Mouse (Mus musculus): ENCODE measurements around the gene Myh14. TPM values are rescaled to one million over a fixed set of nuclear protein-coding genes. Genes with fewer than 3 reads are reported as not detected.

Myh14 gene
- polyA plus RNA-seq, 1 experiment from 2014 or later: 20.5 TPM

DNA sequence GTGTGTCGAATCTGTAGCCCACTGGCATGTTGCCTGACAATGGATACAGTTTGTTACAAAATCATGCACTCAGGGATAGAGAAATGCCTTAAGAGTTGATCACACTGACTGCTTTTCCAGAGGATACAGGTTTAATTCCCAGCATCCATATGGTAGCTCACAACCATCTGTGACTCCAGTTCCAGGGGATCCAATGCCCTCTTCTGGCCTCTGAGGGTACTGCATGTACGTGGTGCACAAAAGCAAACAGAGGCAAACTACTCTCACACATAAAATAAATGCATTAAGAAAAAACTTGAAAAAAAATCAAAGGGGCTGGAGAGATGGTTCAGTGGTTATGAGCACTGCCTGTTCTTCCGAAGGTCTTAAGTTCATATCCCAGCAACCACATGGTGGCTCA lies 53.6 kb downstream of the Myh14 start:
- WGBS: 64% methylated on average over 3 of the region's 3 CpGs
- 0 out of 2 replicates have a peak, but pooled peaks cover 1% of the 10 kb centered on the region for H3K36me3 ChIP-seq (ENCODE audit: control insufficient read depth, insufficient read depth, low read length)
- H3K27ac ChIP-seq (ENCODE audit: low read length): no peak overlapping the region
- H3K9ac ChIP-seq (ENCODE audit: low read length): no peak overlapping the region
- no peak overlapping the region for H3K4me3 ChIP-seq (replicated peaks; ENCODE audit: low read length)
- H3K4me2 ChIP-seq (ENCODE audit: low read depth, low read length): no peak overlapping the region
- no peaks in the 10 kb centered on the region for H3K4me1 ChIP-seq (ENCODE audit: control insufficient read depth, insufficient read depth, low read length)
- H3K27me3 ChIP-seq (ENCODE audit: control insufficient read depth, insufficient read depth, low read length): peaks cover 9% of the 10 kb centered on the region; the same call in 1 of the 2 replicates
- ATAC-seq (ENCODE audit: insufficient read depth, low FRiP score): no peak
- H3K9me3 ChIP-seq (replicated peaks; ENCODE audit: control insufficient read depth, low read length): no peaks in the 10 kb centered on the region

DNA sequence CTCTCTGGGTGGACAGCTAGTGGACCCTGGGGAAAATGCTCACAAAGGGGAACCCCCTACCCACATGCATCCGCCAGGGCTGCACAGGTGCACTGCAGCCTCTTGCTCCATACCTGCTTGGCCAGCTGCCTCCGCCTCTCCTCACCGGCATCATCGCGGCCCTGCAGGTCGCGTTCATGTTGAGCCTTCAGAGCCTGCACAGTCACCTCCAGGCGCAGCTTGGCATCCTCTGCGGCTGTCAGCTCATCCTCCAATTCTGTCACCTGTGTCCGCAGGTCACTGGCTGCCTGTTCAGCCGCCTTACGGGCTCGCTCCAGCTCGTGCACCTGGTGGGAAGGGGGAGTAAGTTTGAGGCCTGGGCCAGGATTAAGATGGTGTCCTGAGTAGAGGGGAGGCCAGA lies 54.7 kb downstream of the Myh14 start:
- H3K27me3 ChIP-seq (ENCODE audit: control insufficient read depth, insufficient read depth, low read length): peaks cover 9% of the 10 kb centered on the region; the same call in 1 of the 2 replicates
- ATAC-seq (ENCODE audit: insufficient read depth, low FRiP score): no peak
- H3K4me1 ChIP-seq (ENCODE audit: control insufficient read depth, insufficient read depth, low read length): no peaks in the 10 kb centered on the region
- 69% methylated on average over 14 of the region's 14 CpGs for WGBS
- no peak overlapping the region for H3K27ac ChIP-seq (ENCODE audit: low read length)
- no peaks in the 10 kb centered on the region for H3K9me3 ChIP-seq (replicated peaks; ENCODE audit: control insufficient read depth, low read length)
- H3K9ac ChIP-seq (ENCODE audit: low read length): no peak overlapping the region
- H3K4me3 ChIP-seq (replicated peaks; ENCODE audit: low read length): no peak overlapping the region
- no peaks in the 10 kb centered on the region for H3K36me3 ChIP-seq (ENCODE audit: control insufficient read depth, insufficient read depth, low read length)
- H3K4me2 ChIP-seq (ENCODE audit: low read depth, low read length): no peak overlapping the region

DNA sequence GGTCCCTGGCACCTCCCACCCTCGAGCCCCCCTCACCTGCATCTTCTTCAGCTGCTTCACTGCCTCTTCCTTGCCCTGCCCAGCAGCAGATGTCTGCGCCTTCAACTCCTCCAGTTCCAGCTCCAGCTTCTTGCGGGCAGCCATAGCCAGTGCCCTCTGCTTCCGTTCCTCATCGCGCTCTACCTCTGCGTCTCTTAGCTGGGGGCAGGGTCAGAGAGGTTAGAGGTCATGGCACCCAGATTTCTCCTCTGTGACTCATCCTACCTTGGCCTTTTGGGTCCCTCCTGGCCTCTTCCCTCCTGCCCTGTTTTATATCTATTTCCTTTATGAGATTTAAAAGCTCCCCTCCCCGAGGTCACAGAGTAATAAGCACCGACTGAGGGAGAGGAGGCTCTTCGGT lies 55.3 kb downstream of the Myh14 start:
- no peak overlapping the region for H3K27ac ChIP-seq (ENCODE audit: low read length)
- no peaks in the 10 kb centered on the region for H3K36me3 ChIP-seq (ENCODE audit: control insufficient read depth, insufficient read depth, low read length)
- no peak for ATAC-seq (ENCODE audit: insufficient read depth, low FRiP score)
- 16% methylated on average over 10 of the region's 10 CpGs for WGBS
- no peaks in the 10 kb centered on the region for H3K4me1 ChIP-seq (ENCODE audit: control insufficient read depth, insufficient read depth, low read length)
- no peak overlapping the region for H3K4me2 ChIP-seq (ENCODE audit: low read depth, low read length)
- H3K27me3 ChIP-seq (ENCODE audit: control insufficient read depth, insufficient read depth, low read length): peaks cover 9% of the 10 kb centered on the region; the same call in 1 of the 2 replicates
- no peak overlapping the region for H3K9ac ChIP-seq (ENCODE audit: low read length)
- H3K9me3 ChIP-seq (replicated peaks; ENCODE audit: control insufficient read depth, low read length): no peaks in the 10 kb centered on the region
- H3K4me3 ChIP-seq (replicated peaks; ENCODE audit: low read length): no peak overlapping the region

DNA sequence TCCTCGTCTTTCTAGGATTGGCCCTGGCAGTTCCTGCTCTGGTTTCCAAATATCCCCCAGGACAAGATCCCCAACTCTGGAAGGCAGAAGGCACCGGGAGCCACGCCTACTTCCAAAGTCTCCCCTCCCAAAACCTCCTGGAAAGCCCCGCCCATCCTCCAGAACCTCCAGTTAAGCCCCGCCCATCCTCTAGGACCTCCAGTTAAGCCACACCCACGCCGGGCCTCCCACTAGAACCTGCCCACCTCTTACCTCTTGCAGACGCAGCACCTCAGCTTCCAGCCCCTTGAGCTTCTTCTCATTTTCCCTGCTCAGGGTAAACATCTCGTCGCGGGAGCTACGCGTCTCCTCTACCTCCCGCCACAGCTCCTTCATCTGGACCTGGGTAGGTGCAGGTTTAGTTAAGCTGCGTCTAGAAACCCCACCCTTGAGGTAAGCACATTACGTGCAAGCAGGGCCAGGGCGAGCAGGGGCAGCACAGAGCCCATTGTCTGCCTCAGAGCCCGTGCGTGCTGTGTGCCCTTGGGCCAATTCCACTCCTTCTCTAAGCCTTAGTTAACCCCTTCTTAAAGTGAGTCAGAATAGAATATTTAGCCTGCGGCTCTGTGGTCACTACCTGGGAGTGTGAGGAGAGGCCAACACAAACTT lies 56.5 kb downstream of the Myh14 start:
- 8% methylated on average over 20 of the region's 20 CpGs for WGBS
- Histone ChIP-seq H3K4me3 (replicated peaks; ENCODE audit: low read length) (no peak overlapping the region), H3K27me3 (ENCODE audit: control insufficient read depth, insufficient read depth, low read length) (peaks cover 9% of the 10 kb centered on the region; the same call in 1 of the 2 replicates), H3K9me3 (replicated peaks; ENCODE audit: control insufficient read depth, low read length) (no peaks in the 10 kb centered on the region), H3K27ac (ENCODE audit: low read length) (no peak overlapping the region), H3K36me3 (ENCODE audit: control insufficient read depth, insufficient read depth, low read length) (no peaks in the 10 kb centered on the region), H3K4me1 (ENCODE audit: control insufficient read depth, insufficient read depth, low read length) (no peaks in the 10 kb centered on the region), H3K4me2 (ENCODE audit: low read depth, low read length) (0 out of 2 replicates have a peak overlapping the region, but pooled peaks have one; percentile 13), H3K9ac (ENCODE audit: low read length) (no peak overlapping the region)
- ATAC-seq (ENCODE audit: insufficient read depth, low FRiP score): no peak

DNA sequence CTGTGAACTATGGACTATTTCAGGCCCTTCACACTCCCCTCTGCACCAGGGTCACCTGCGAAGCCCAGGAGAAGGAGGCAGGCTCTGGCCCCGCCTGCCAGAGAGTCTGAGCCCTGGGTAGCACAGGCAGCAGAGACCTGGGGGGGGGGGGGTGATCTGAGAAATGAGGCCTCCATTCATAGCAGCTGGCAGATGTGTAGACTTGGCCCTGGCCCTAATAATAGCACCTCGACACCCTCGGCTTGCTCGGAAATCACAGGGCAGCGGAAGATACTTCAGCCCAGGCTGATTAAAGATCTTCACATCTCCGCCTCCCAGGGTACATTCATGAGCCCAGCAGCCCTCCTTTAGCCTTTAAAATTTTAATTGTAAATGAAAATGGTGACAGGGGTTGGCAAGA lies 58.5 kb downstream of the Myh14 start:
- peaks cover 9% of the 10 kb centered on the region; the same call in 1 of the 2 replicates for H3K27me3 ChIP-seq (ENCODE audit: control insufficient read depth, insufficient read depth, low read length)

DNA sequence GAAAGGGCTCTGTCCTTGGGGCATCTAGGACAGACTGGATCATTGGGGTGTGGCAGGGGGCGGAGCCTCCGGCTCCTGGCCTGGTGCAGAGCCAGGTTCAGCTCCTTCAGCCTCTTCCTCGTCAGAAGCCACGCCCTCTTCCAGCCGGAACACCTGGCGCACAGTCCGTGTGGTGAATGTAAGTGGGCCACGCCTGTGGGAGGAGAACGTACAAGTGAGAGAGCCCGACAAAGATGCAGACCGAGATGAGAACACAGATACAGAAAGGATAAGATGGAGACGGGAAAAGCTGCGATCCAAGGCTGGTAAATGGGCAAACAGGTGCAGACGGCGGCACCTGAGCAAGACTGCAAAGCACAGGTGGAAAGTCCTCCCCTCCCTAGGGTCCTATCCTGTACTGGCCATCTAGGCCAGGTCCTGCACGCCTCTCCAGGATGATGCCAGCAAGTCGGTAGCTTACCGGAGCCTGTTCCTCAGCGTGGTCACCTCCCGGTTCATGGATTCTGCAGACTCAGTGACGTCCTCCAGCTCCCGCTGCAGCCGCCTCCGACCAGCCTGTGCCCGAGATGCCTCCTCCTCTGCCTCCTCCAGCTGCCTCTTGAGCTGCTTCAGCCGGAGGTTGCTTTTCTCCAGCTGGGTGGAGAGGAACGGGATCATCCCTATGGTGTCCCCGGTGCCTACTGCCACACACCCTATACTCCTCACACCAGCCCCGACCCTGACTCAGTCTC lies 64.3 kb downstream of the Myh14 start:
- no peaks in the 10 kb centered on the region for H3K9me3 ChIP-seq (replicated peaks; ENCODE audit: control insufficient read depth, low read length)
- WGBS: 11% methylated on average over 29 of the region's 29 CpGs
- H3K27ac ChIP-seq (ENCODE audit: low read length): no peak overlapping the region
- H3K27me3 ChIP-seq (ENCODE audit: control insufficient read depth, insufficient read depth, low read length): peaks cover 44% of the 10 kb centered on the region
- H3K9ac ChIP-seq (ENCODE audit: low read length): no peak overlapping the region
- no peaks in the 10 kb centered on the region for H3K36me3 ChIP-seq (ENCODE audit: control insufficient read depth, insufficient read depth, low read length)
- H3K4me2 ChIP-seq (ENCODE audit: low read depth, low read length): 0 out of 2 replicates have a peak overlapping the region, but pooled peaks have one; percentile 21
- ATAC-seq (ENCODE audit: insufficient read depth, low FRiP score): peak; percentile 67
- H3K4me3 ChIP-seq (replicated peaks; ENCODE audit: low read length): no peak overlapping the region
- H3K4me1 ChIP-seq (ENCODE audit: control insufficient read depth, insufficient read depth, low read length): no peaks in the 10 kb centered on the region

More for the DNA sequence above, 58.5 kb downstream of the Myh14 start:
- no peaks in the 10 kb centered on the region for H3K9me3 ChIP-seq (replicated peaks; ENCODE audit: control insufficient read depth, low read length)
- ATAC-seq (ENCODE audit: insufficient read depth, low FRiP score): no peak
- no peak overlapping the region for H3K9ac ChIP-seq (ENCODE audit: low read length)
- H3K36me3 ChIP-seq (ENCODE audit: control insufficient read depth, insufficient read depth, low read length): no peaks in the 10 kb centered on the region
- H3K27ac ChIP-seq (ENCODE audit: low read length): no peak overlapping the region
- H3K4me1 ChIP-seq (ENCODE audit: control insufficient read depth, insufficient read depth, low read length): no peaks in the 10 kb centered on the region
- no peak overlapping the region for H3K4me3 ChIP-seq (replicated peaks; ENCODE audit: low read length)
- no peak overlapping the region for H3K4me2 ChIP-seq (ENCODE audit: low read depth, low read length)
- 75% methylated on average over 7 of the region's 7 CpGs for WGBS

DNA sequence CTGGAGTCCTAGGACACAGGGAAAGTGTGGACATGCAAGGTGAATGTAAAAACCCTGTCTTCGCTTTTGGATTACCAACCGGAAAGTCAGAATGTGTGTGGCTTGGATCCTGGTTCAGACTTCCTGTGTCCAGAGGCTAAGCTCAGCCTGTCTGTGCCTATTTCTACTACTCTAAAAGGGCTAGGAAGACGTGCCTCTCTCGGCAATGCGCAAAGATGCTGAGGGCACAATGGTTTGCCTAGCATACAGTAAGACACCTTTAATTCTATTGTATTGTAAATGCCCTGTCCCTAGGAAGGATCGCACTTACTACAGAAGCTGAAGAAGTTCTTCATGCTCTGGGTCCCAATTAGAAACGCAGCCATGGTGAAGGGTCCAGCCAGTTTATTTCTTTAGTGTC lies 65.2 kb downstream of the Myh14 start:
- no peaks in the 10 kb centered on the region for H3K4me1 ChIP-seq (ENCODE audit: control insufficient read depth, insufficient read depth, low read length)
- no peak overlapping the region for H3K27ac ChIP-seq (ENCODE audit: low read length)
- no peaks in the 10 kb centered on the region for H3K9me3 ChIP-seq (replicated peaks; ENCODE audit: control insufficient read depth, low read length)
- peaks cover 53% of the 10 kb centered on the region for H3K27me3 ChIP-seq (ENCODE audit: control insufficient read depth, insufficient read depth, low read length)
- no peak overlapping the region for H3K9ac ChIP-seq (ENCODE audit: low read length)
- H3K4me3 ChIP-seq (replicated peaks; ENCODE audit: low read length): no peak overlapping the region
- H3K36me3 ChIP-seq (ENCODE audit: control insufficient read depth, insufficient read depth, low read length): no peaks in the 10 kb centered on the region
- no peak overlapping the region for H3K4me2 ChIP-seq (ENCODE audit: low read depth, low read length)
- 47% methylated on average over 7 of the region's 7 CpGs for WGBS
- no peak for ATAC-seq (ENCODE audit: insufficient read depth, low FRiP score)

DNA sequence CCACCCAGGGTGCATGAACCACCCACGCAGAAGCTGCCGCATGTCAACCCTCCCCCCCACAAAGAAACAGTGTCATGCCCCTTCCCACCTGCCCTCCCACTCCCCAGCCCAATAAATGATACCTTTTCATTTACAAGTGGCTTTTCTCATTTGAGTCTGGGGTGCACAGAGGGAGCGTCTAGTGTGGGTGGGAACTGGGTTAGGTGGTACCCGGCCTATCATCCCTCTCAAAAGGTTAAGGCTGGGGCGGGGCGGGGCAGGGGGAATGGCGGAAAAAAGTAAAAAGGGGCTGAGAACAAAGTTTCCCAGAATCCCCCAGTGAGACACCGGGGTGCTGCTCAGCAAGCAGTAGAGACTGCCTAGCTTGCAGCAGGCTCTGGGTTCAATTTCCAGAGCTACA lies 66.0 kb downstream of the Myh14 start:
- Histone ChIP-seq H3K27ac (ENCODE audit: low read length) (no peak overlapping the region), H3K4me1 (ENCODE audit: control insufficient read depth, insufficient read depth, low read length) (no peaks in the 10 kb centered on the region), H3K9ac (ENCODE audit: low read length) (no peak overlapping the region), H3K27me3 (ENCODE audit: control insufficient read depth, insufficient read depth, low read length) (peaks cover 55% of the 10 kb centered on the region), H3K4me3 (replicated peaks; ENCODE audit: low read length) (peak overlapping the region; percentile 38; the same call in 1 of the 2 replicates), H3K9me3 (replicated peaks; ENCODE audit: control insufficient read depth, low read length) (no peaks in the 10 kb centered on the region), H3K4me2 (ENCODE audit: low read depth, low read length) (peak overlapping the region; percentile 53), H3K36me3 (ENCODE audit: control insufficient read depth, insufficient read depth, low read length) (no peaks in the 10 kb centered on the region)
- peak; percentile 7; the same call in 1 of the 2 replicates for ATAC-seq (ENCODE audit: insufficient read depth, low FRiP score)
- WGBS: 5% methylated on average over 8 of the region's 8 CpGs

DNA sequence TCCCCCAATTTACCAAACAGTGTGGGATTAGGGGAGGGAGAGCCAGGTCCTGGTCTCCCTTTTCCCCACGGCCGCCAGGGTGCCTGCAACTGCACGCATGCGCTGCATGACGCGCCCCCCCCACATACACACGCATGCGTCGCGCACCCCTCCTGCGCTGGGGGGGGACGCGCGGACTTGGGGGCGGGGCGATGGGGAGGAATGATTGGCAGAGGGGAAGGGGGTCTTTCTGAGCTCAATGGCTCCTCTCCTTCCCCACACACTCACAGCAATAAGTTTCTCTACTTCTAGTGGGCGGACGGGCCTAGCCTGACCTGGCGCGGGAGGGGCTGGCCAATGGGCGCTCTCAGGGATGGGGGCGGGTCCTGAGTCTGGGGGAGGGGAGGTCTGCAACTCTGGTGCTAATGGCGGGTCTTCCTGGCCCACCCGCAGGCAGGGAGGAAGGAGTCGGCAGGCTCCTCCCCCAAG lies 66.5 kb downstream of the Myh14 start:
- H3K27ac ChIP-seq (ENCODE audit: low read length): no peak overlapping the region
- H3K4me1 ChIP-seq (ENCODE audit: control insufficient read depth, insufficient read depth, low read length): no peaks in the 10 kb centered on the region
- WGBS: 2% methylated on average over 25 of the region's 25 CpGs
- H3K9ac ChIP-seq (ENCODE audit: low read length): 0 out of 2 replicates have a peak overlapping the region, but pooled peaks have one; percentile 31
- H3K9me3 ChIP-seq (replicated peaks; ENCODE audit: control insufficient read depth, low read length): no peaks in the 10 kb centered on the region
- peak; percentile 30; the same call in 1 of the 2 replicates for ATAC-seq (ENCODE audit: insufficient read depth, low FRiP score)
- peak overlapping the region; percentile 38 for H3K4me3 ChIP-seq (replicated peaks; ENCODE audit: low read length)
- peaks cover 55% of the 10 kb centered on the region for H3K27me3 ChIP-seq (ENCODE audit: control insufficient read depth, insufficient read depth, low read length)
- H3K36me3 ChIP-seq (ENCODE audit: control insufficient read depth, insufficient read depth, low read length): no peaks in the 10 kb centered on the region
- peak overlapping the region; percentile 53 for H3K4me2 ChIP-seq (ENCODE audit: low read depth, low read length)

All from stomach, embryonic 16.5 days (tissue).